Mouse (Mus musculus) retina, postnatal 7 days (tissue): ENCODE measurements around the gene Cope.
A peak's percentile ranks its signal among the peaks of the same experiment; 100 is the strongest.

Experiments
- DNase-seq: peaks from one replicate; pipeline ENCODE4 v3.0.0-alpha.2; 2012; ENCODE audit warnings: low read depth, low spot score

The Cope gene

GRCm38 (mm10) chr8:70302358-70302890 is at the start of gene Cope, which contains the start of gene Ddx49:
Cope (plus strand) TSS chr8:70302518.
Ddx49 (minus strand) TSS chr8:70302489.
- peak; percentile 87 for DNase-seq

- DNase-seq: no peak
Observed at GRCm38 (mm10) chr8:70254628-70255027, 47.7 kb upstream of the Cope start.

- no peak for DNase-seq
Observed at GRCm38 (mm10) chr8:70257456-70257855, 44.9 kb upstream of the Cope start.

- DNase-seq: no peak
Observed at GRCm38 (mm10) chr8:70258600-70258999, 43.7 kb upstream of the Cope start.

- DNase-seq: no peak
Observed at GRCm38 (mm10) chr8:70259043-70259442, 43.3 kb upstream of the Cope start.

DNA sequence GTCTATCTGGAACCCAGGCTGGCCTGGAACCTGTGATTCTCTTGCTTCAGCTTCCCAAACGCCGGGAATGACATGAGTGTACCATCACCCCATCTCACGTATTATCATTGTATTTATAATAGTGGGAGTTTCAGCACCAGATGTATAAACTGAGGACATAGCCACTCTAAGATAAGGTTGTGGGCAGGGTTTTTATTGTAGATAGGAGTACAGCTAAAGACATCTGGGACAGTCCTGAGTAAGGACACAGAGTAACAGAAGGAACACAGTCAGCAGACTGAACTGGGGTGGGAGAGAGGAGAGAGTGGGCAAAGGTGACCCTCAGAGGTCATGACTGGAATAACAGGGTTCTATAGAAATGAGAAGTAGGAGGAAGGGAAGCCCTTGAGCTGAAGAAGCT is 34.6 kb upstream of the Cope start:
- DNase-seq: no peak

DNA sequence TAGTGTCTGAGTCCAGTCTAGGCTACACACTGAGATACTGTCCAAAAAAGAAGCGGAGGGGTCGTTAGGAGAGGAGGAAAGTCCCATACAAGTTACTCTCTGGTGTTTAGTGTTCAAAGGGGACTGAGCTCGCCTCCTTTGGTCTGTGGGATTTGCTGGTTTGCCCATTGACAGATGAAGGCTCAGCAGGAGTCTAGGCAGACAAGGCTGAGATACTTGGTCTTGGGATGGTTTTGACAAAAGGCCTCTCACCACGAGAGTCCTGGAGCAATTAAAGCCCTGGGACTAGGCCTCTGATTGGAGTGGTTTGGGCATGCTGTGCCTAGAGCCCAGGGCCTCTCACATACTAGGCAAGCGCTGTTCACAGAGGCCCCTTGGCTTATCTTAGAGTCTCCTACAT is 34.0 kb upstream of the Cope start:
- DNase-seq: no peak

GRCm38 (mm10) chr8:70268799-70269565 is 33.3 kb upstream of the Cope start:
- DNase-seq: no peak

GRCm38 (mm10) chr8:70272949-70273348 is 29.4 kb upstream of the Cope start:
- no peak for DNase-seq

DNA sequence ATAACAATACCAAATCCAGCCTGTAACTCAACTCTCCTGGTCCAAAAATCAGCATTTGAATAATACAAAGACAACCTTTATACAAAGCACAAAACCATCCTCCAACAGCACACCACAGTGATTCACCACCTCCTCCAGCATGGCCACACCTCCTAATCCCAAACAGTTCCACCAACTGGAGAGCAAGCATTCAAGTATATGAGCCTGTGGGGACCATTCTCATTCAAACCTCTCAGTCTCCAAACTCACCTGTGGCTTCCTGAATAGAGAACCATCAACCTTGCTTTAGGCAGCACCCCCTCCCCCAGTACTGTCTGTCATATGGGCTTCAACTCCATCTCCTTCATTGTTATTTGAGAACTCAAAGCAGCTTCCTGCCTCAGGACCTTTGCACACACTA is 28.0 kb upstream of the Cope start:
- DNase-seq: no peak

- DNase-seq: no peak
Observed at GRCm38 (mm10) chr8:70276476-70276875, 25.8 kb upstream of the Cope start.

- no peak for DNase-seq
Observed at GRCm38 (mm10) chr8:70278175-70278574, 24.1 kb upstream of the Cope start.

DNA sequence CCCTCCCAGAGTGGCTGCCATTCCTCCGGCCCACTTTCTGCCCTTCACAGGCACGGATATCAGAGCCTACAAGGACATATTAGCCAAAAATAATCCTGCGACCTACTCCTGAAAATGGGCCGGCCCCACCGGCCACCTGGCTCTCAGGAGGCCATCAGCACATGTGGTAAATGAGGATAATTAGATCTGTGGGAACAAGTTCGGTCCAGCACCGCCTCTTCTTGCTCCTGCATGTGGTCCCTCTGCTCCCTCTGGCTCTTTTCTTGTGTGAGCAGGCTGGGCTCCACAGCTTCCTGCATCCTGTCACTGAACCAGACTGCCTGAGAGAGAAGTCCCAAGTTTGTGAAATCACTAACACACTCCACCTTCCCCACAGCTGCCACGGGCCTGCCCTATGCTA is 23.1 kb upstream of the Cope start:
- DNase-seq: no peak

DNA sequence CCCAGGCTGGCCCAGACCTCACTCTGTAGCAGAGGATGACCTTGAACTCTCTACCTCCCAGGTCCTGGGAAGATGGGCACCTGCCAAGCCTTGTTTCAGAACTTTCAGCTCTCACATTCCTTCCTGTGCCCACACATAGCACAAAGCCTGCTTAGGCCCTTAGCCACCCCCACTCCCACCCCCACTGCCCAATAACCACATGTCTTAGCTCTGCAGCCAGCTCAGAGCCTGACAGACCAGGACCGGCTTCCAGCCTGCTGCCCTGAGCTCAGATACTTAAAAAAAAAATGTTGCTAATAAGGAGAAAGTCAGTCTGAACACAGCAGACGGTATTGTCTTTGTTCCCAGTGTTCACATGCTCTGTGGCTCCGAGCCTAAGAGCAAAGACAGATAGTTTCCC is 21.3 kb upstream of the Cope start:
- no peak for DNase-seq

GRCm38 (mm10) chr8:70282603-70283135 is 19.6 kb upstream of the Cope start, which contains the start of gene Homer3:
Homer3 (plus strand) TSS chr8:70282827.
- peak; percentile 94 for DNase-seq

- no peak for DNase-seq
Observed at GRCm38 (mm10) chr8:70283136-70284077, 18.9 kb upstream of the Cope start.

- DNase-seq: no peak
Observed at GRCm38 (mm10) chr8:70284421-70284820, 17.9 kb upstream of the Cope start.

DNA sequence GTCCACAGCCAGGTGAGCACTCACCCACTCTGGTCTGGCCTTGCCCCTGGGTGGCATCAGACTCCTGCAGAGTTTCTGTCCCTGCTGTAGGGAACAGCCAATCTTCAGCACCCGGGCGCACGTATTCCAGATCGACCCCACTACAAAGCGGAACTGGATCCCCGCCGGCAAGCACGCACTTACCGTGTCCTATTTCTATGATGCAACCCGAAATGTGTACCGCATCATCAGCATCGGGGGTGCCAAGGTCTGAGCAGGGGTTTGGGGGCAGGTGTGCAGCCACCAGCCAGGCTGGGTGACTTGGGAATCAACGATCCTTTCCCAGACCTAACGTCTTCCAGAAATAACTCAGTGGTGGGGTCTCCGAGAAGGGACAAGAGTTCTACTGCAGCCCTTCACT is 17.0 kb upstream of the Cope start:
- no peak for DNase-seq

DNA sequence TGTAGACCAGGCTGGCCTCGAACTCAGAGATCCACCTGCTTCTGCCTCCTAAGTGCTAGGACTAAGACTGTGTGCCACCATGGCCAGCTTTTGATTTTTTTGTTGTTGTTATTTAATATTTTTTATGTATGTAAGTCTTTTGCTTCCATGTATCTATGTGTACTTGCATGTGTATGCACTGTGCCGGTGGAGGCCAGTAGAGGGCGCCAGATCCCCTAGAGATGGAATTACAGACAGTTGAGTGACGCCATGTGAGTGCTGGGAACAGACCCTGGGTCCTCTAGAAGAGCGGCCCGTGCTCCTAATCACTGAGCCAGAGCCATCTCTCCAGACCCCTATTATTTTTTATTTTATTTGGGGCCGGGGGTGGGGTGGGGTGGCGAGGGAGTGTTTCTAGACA is 15.6 kb upstream of the Cope start:
- DNase-seq: no peak

- DNase-seq: no peak
Observed at GRCm38 (mm10) chr8:70293988-70294405, 8.3 kb upstream of the Cope start.

DNA sequence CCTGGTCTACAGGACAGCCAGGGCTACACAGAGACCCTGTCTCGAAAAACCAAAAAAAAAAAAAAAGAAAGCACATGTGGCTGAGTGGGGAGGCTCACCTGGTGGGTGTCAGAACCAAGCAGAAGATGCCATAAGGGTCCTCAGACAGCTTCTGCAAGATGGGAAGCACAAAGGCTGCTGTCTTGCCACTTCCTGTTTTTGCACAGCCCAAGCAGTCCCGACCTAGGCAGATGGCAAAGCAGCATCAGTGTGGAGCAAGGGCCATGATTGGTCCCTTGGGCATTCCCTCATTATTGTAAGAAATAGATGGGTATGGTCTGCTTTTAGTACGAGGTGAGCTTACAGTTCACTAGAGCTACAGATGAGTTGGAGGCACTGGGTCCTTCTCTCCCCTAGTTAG is 1.4 kb upstream of the Cope start:
- no peak for DNase-seq

GRCm38 (mm10) chr8:70302901-70303300 is 583 bp downstream of the Cope start:
- no peak for DNase-seq
